Mouse (Mus musculus) forebrain, postnatal 0 days (tissue): ENCODE measurements at regions not wholly inside any gene's neighbourhood (a gene's known extent, or its start where the extent isn't known, plus 50 kb on each side); places are given as distances from the start of the nearest gene placed in this dataset.

Experiments used
- ATAC-seq: fragments of 200-750 bp; cut with Nextera tagmentation; 2 replicates; pipeline ENCODE4 v1.8.0; 2017; ENCODE audit warnings: mild to moderate bottlenecking, moderate library complexity
- DNase-seq: peaks from one replicate; pipeline ENCODE4 v3.0.0-alpha.2; 2015
- H3K27ac ChIP-seq: fragments of 300-500 bp; sonication (generic); 2 replicates; pipeline ENCODE4 v1.5.1; 2014; ENCODE audit warnings: low read depth, mild to moderate bottlenecking, antibody characterized with exemption, low read length, moderate library complexity, mixed read lengths
- H3K27me3 ChIP-seq: fragments of 300-500 bp; sonication (generic); 2 replicates; pipeline ENCODE4 v1.6.1; 2014; ENCODE audit warnings: mild to moderate bottlenecking, low read length, mixed read lengths; ENCODE audit not compliant: insufficient read depth
- H3K36me3 ChIP-seq: fragments of 300-500 bp; sonication (generic); 2 replicates; pipeline ENCODE4 v1.6.1; 2014; ENCODE audit warnings: mild to moderate bottlenecking, moderate library complexity; ENCODE audit not compliant: insufficient read depth
- H3K4me1 ChIP-seq: fragments of 300-500 bp; sonication (generic); 2 replicates; pipeline ENCODE4 v1.6.1; 2014; ENCODE audit warnings: antibody characterized with exemption; ENCODE audit not compliant: insufficient read depth
- H3K4me2 ChIP-seq: fragments of 300-500 bp; sonication (generic); 2 replicates; pipeline ENCODE4 v1.6.1; 2014; ENCODE audit warnings: low read depth, mild to moderate bottlenecking, moderate library complexity
- H3K4me3 ChIP-seq: fragments of 300-500 bp; sonication (generic); 2 replicates; pipeline ENCODE4 v1.5.1; 2014; ENCODE audit warnings: low read depth, low read length, mixed read lengths
- H3K9ac ChIP-seq: fragments of 300-500 bp; sonication (generic); 2 replicates; pipeline ENCODE4 v1.6.1; 2014; ENCODE audit warnings: mild to moderate bottlenecking
- H3K9me3 ChIP-seq: fragments of 300-500 bp; sonication (generic); 2 replicates; pipeline ENCODE4 v1.6.1; 2016; ENCODE audit warnings: low read length
- CTCF ChIP-seq: sonication (generic); IDR thresholded peaks from 2 replicates; pipeline ENCODE4 v1.5.1; 2016; ENCODE audit warnings: antibody characterized with exemption, control low read depth, low read depth
- WGBS: fragments of 180-500 bp; shearing (Covaris S2); extraction: QIAGEN DNeasy Blood & Tissue Kit; methylation state at CpG from one replicate; pipeline ENCODE4 v1.1.7; 2014; 5-methylcytosine and 5-hydroxymethylcytosine counted together

DNA sequence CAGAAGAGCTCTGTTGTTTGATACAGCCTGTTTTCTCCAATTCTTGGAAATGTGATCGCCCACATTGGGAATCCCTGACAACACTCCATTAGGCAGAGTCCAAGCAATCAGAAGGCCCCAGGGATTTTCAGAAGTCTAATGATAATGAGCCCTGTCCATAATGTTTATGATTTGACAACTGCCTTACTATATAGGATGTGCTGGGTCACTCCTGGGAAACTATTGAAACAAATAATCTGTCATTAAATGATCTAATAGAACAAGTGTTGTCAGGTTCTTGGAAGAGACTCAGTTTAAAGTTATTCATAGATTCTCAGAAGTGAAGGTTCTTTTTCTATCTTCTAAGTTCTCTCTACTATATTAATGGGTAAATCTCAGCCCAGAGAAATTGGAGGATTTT, 395.9 kb downstream of the Tns1 start:
- Histone ChIP-seq H3K27ac (no peak overlapping the region), H3K4me2 (no peak overlapping the region), H3K27me3 (no peaks in the 10 kb centered on the region), H3K4me1 (no peaks in the 10 kb centered on the region), H3K4me3 (no peak overlapping the region), H3K9me3 (peaks cover 6% of the 10 kb centered on the region; the same call in 1 of the 2 replicates), H3K9ac (no peak overlapping the region), H3K36me3 (no peaks in the 10 kb centered on the region)
- no peak for TF ChIP-seq CTCF
- ATAC-seq (no peak), DNase-seq (no peak)
- 90% methylated on average over 1 of the region's 1 CpGs for WGBS

DNA sequence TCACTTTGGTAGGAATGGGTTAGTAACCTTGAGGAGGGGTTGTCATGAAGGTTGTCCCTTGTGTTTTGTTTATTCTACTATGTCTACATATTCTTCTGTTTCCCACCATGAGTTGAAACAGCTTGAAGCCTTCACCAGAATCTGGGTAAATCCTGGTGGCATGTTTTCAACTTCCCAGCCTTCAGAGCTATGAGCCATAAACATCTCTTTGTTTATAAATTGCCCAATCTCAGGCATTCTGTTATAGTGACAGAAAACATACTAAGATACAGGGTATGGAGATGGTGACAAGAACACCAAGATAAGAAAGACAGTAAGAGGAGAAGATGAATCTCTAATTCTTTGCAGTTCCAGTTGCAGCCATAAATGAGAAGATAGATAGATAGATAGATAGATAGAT, 396.5 kb downstream of the Tns1 start:
- Histone ChIP-seq H3K27me3 (no peaks in the 10 kb centered on the region), H3K4me2 (no peak overlapping the region), H3K9ac (no peak overlapping the region), H3K9me3 (peaks cover 6% of the 10 kb centered on the region; the same call in 1 of the 2 replicates), H3K4me1 (no peaks in the 10 kb centered on the region), H3K27ac (no peak overlapping the region), H3K4me3 (no peak overlapping the region), H3K36me3 (no peaks in the 10 kb centered on the region)
- ATAC-seq (no peak), DNase-seq (no peak)
- no peak for TF ChIP-seq CTCF

DNA sequence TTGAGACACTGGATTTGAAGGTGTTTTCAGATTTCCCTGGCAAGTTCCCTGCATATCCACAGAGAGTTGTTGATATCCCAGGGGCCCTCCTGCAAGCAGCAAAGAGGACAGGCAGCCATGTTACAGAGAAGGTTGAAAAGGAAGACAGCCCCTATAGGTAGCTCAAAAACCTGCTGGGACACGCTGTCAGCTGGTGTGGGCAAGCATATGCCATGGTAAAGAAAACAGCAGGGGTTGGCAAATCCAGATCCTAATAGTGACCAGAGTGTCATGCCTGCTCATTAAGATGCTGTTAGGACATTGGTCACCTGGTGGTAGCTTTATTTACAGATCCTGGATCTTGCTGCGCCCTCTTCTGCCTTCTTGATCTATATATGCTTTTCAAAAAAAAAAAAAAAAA, 397.6 kb downstream of the Tns1 start:
- Histone ChIP-seq H3K36me3 (no peaks in the 10 kb centered on the region), H3K27me3 (no peaks in the 10 kb centered on the region), H3K4me2 (no peak overlapping the region), H3K4me3 (no peak overlapping the region), H3K4me1 (no peaks in the 10 kb centered on the region), H3K9me3 (peaks cover 6% of the 10 kb centered on the region; the same call in 1 of the 2 replicates), H3K27ac (no peak overlapping the region), H3K9ac (no peak overlapping the region)
- 97% methylated on average over 2 of the region's 2 CpGs for WGBS
- no peak for TF ChIP-seq CTCF
- DNase-seq (no peak), ATAC-seq (no peak)

DNA sequence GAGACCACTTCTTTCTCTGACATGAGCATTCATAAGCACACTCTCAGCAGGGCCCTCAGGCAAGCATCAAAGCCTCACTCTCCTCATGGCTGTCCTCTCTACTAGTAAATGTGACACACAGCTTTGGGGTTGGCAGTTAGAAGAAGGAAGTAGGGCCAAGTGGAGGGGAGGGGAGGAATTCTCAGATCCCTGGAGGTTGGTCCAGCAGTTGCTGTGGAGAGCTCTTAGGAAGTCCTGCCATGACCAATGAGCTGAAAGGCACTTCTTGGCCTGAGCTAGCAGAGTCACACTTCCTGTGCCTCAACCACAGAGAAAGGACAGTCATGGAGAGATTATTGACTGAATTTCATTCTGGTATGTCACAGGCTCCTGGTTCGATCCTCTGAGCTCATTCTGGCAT, 398.8 kb downstream of the Tns1 start:
- Histone ChIP-seq H3K27ac (no peak overlapping the region), H3K36me3 (no peaks in the 10 kb centered on the region), H3K4me1 (no peaks in the 10 kb centered on the region), H3K27me3 (no peaks in the 10 kb centered on the region), H3K9ac (no peak overlapping the region), H3K9me3 (peaks cover 6% of the 10 kb centered on the region; the same call in 1 of the 2 replicates), H3K4me3 (no peak overlapping the region), H3K4me2 (no peak overlapping the region)
- no peak for TF ChIP-seq CTCF
- no peak for DNase-seq
- 94% methylated on average over 1 of the region's 1 CpGs for WGBS
- no peak for ATAC-seq

DNA sequence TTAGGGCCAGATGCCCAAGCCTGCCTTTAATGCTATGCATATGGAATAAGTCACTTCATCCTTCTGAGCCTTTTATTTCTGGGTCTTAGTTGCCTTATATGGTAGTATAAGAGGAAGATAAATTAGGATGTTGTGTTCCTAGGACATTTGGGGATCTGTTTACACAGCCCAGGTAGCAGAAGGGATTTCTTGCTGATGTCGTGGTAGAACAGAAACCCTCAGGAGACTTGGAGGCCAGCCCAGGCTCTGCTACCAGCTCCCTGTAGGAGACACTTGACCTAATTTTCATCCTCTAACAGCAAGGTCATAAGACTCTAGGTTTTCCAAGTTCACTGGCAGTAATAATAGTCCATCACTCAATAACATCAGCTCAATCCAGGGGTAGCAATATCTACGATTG, 399.7 kb downstream of the Tns1 start:
- no peak for ATAC-seq
- H3K4me2 ChIP-seq: no peak overlapping the region
- DNase-seq: no peak
- no peaks in the 10 kb centered on the region for H3K4me1 ChIP-seq
- no peak for TF ChIP-seq CTCF
- H3K36me3 ChIP-seq: no peaks in the 10 kb centered on the region
- H3K9me3 ChIP-seq: no peaks in the 10 kb centered on the region
- no peak overlapping the region for H3K4me3 ChIP-seq
- 79% methylated on average over 2 of the region's 2 CpGs for WGBS
- H3K9ac ChIP-seq: no peak overlapping the region
- H3K27ac ChIP-seq: no peak overlapping the region
- no peaks in the 10 kb centered on the region for H3K27me3 ChIP-seq

DNA sequence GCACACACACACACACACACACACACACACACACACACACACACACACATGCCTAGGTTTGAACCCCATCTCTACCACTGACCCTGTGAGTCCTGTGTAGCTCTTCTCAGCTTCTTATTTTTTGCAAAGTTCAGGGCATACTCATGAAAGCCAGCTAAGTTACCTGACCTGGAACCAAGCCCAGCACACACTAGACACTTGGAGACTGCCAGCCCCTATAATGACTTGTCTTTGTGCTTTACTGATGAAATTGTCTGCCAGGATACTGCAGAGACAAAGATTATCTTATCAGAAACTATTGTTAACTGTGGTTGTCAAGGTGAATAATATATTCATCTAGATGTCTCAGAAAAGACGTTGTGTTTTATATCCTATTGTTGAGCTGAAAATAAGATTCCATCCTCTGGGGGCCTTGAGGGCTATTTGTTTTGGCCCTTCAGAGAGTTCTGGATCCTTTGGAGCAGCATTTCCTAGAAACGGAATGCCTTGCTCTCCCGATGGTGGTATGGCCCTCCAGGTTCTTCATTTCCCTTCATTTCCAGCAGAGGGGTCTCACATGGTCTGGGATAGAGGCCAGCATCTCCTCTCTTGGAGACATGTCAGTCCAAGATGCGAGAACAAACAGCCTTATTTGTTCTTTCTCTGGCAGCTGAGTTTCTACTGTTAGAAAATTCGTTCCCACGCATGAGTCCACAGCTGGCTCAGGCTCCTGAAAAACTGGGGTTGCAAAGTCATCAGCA, 402.6 kb downstream of the Tns1 start:
- Histone ChIP-seq H3K27ac (no peak overlapping the region), H3K4me3 (no peak overlapping the region), H3K9me3 (no peaks in the 10 kb centered on the region), H3K36me3 (no peaks in the 10 kb centered on the region), H3K4me1 (no peaks in the 10 kb centered on the region), H3K27me3 (no peaks in the 10 kb centered on the region), H3K4me2 (no peak overlapping the region), H3K9ac (no peak overlapping the region)
- ATAC-seq: peak; percentile 77; the same call in 1 of the 2 replicates
- 68% methylated on average over 6 of the region's 6 CpGs for WGBS
- 0 out of 2 replicates have a peak, but pooled peaks have one; percentile 3 for TF ChIP-seq CTCF
- peak; percentile 13 for DNase-seq

DNA sequence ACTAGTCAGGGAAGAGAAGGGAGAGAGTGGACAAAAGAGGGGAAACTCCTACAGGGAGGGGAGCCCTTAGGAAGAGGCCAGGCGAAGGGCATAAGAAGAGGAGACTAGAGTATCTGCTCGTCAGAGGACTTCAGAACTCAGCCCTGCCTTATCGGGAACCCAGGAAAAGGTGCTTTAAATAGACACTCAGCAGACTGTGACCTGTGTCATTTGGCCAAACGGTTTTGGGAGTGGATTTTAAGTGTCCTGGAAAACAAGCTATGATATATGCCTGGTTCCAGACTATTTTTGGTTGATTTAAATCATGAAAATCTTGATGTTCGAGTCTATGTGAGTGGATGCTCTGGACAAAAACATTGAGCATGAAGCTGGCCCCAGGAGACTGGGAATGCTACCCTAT, 405.8 kb downstream of the Tns1 start:
- no peak for TF ChIP-seq CTCF
- WGBS: 84% methylated on average over 5 of the region's 5 CpGs
- no peak overlapping the region for H3K9ac ChIP-seq
- no peaks in the 10 kb centered on the region for H3K9me3 ChIP-seq
- H3K36me3 ChIP-seq: no peaks in the 10 kb centered on the region
- ATAC-seq: no peak
- H3K4me3 ChIP-seq: no peak overlapping the region
- H3K4me1 ChIP-seq: no peaks in the 10 kb centered on the region
- no peaks in the 10 kb centered on the region for H3K27me3 ChIP-seq
- no peak overlapping the region for H3K4me2 ChIP-seq
- DNase-seq: no peak
- no peak overlapping the region for H3K27ac ChIP-seq

DNA sequence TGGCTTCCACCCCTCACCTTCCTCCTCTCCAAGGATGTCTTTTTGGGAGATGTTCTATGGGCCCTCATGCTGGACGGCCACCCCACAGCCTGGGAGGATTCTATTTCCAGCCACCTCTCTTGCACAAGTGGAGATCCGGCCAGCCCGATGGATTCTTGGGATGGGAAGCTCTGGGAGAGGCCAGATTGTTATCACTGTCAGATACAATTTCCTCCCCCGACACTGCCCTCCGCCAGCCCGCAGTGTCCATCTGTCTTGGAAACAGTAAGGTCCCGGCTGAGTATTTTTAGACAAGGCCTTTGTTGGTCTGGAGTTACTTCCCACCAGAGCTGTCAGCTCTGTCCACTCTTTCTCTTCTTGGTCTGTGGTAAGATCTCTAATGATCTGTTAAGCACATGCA, 406.8 kb downstream of the Tns1 start:
- no peaks in the 10 kb centered on the region for H3K9me3 ChIP-seq
- 89% methylated on average over 7 of the region's 7 CpGs for WGBS
- H3K4me2 ChIP-seq: no peak overlapping the region
- DNase-seq (no peak), ATAC-seq (no peak)
- H3K9ac ChIP-seq: no peak overlapping the region
- H3K27ac ChIP-seq: no peak overlapping the region
- H3K4me1 ChIP-seq: no peaks in the 10 kb centered on the region
- H3K27me3 ChIP-seq: no peaks in the 10 kb centered on the region
- no peaks in the 10 kb centered on the region for H3K36me3 ChIP-seq
- no peak overlapping the region for H3K4me3 ChIP-seq
- TF ChIP-seq CTCF: no peak
